Mouse (Mus musculus) gastrocnemius, adult 18-20 months (tissue): Measurements from ENCODE around the gene Vav1. TPM values are rescaled to one million over a fixed set of nuclear protein-coding genes. Genes with fewer than 3 reads are reported as not detected.
A peak's percentile ranks its signal among the peaks of the same experiment; 100 is the strongest.
"Not testable (repeated sequence)": the region's sequence is repeated elsewhere in the genome, so short reads cannot be mapped to it uniquely, and the experiment has no call there.

Experiments used
- DNase-seq: peaks from one replicate; pipeline ENCODE4 v3.0.0; 2021; ENCODE audit warnings: low spot score
- total RNA-seq, 2 experiments: library from RNA; stranded (reverse); gene quantifications; 2 replicates each; pipeline ENCODE4 v1.2.3; 2021

The Vav1 gene
- total RNA-seq, 2 experiments from 2014 or later, result 0.32 to 0.71 TPM

DNA sequence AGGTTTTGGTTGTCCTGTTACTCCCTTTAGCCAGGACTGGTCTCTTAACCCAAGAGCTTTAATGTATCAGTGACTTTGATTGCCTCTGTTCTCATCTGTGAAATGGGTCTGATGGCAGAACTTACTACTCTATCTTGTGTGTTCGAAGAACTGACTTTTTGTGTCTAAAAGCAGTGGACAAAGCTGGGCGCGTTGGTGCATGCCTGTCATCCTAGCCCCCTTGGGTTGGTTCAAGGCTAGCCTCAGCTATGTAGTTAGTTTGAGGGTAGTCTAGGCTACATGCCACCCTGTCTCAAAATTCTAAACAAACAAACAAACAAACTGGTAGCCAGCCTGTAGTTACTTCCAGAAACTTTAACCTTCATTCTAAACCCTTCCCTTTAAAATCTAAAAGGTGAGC is 27.5 kb upstream of the Vav1 start:
- DNase-seq, result no peak

DNA sequence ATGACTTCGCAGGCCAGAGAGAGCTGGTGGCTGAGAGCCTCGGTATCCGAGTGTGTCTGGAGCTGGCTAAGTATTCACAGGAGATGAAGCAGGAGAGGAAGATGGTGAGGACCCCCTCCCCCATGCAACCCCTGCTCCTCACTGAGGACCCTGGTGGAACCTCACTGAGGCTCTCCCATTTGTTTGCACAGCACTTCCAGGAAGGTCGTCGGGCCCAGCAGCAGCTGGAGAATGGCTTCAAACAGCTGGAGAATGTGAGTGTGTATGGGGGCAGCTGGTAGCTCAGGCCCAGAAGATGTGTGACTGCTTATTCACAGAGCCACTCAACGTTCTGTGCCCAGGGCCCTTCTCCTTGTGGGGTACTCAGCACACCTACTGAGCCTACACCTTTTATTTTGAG is 25.6 kb upstream of the Vav1 start:
- no peak for DNase-seq

DNA sequence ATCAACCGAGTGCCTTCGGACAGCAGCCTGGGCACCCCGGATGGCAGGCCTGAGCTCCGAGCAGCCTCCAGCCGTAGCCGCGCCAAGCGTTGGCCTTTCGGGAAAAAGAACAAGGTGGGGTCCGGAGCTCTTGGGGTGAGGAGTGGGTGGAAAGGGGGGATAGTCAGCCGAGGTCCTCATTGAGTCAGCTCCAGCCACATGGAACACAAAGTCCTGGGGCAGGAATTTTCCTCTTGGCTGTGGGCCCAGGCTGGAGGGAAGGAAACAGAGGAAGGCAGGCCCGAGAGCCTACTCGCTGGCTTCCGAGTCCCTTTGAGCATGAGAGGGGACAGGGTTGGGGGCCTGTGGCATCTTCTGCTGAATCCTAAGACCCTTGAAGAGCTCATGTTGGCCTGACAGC is 23.5 kb upstream of the Vav1 start:
- DNase-seq, result peak; percentile 89

- no peak for DNase-seq
Measured at GRCm38 (mm10) chr17:57256921-57257485, 21.9 kb upstream of the Vav1 start.

DNA sequence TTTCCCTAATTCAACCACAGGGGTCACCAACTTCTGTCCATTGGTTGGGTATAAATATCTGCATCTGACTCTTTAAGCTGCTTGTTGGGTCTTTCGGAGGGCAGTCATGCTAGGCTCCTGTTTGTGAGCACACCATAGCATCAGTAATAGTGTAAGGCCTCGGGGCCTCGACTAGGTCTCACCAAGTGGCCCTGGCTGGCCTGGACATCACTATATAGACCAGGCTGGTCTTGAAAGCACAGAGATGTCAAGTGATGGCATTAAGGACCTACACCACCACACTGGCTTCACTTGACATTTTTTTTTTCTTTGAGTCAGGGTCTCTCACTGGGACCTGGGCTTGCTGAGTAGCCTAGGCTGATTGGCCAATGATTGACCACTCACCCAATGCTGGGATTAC is 20.7 kb upstream of the Vav1 start:
- no peak for DNase-seq

GRCm38 (mm10) chr17:57259742-57260141 is 19.2 kb upstream of the Vav1 start:
- DNase-seq, result peak; percentile 85

DNA sequence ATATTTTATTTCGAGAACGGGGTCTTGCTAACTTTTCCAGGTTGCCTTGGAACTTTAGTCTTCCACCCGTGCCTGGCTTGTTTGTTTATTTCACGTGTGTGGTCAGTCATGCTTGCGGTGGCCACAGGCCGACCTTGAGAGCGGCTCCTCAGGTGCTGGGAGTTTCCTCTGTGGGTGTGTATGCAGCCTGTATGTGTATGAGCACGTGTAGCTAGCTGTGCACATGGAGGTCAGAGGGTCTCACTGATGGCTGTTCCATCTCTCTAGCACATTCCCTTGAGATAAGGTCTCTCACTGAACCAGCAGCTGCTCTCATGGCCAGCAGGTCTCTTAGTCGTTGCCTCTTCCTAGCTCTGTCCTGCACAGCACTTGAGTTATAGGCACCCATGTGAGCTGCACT is 18.5 kb upstream of the Vav1 start:
- no peak for DNase-seq

DNA sequence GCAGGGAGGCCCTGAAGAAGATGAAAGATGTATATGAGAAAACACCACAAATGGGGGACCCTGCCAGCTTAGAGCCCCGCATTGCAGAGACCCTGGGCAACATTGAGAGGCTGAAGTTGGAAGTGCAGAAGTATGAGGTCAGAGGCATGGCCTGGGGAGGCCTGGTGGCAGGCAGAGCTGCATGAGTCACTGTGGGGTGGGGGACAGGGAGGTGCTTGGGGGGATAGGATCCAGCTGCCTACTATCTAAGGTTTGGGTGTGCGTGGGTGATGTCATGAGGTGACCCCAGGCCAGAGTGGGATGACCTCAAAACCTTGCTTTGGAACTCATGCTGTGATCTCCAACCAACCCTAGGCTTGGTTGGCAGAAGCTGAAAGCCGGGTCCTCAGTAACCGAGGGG is 17.6 kb upstream of the Vav1 start:
- DNase-seq, result no peak

DNA sequence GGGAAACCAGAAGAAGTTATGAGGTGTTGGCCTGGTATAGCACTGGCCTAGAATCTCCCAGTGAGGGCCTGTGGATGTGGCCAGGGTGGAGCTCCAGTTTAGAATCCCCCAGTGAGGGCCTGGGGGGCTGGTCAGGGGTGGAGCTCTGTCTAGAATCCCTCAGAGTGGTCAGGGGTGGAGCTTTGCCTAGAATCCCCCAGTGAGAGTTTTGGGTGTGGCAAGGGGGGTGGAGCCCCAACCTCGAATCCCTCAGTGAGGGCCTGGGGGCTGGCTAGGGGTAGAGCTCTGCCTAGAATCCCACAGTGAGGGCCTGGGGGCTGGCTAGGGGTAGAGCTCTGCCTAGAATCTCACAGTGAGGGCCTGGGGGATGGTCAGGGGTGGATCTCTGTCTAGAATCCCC is 17.1 kb upstream of the Vav1 start:
- peak; percentile 53 for DNase-seq

GRCm38 (mm10) chr17:57262901-57263550 is 15.9 kb upstream of the Vav1 start:
- DNase-seq, result no peak

- DNase-seq, result no peak
Measured at GRCm38 (mm10) chr17:57264164-57264563, 14.7 kb upstream of the Vav1 start.

GRCm38 (mm10) chr17:57264972-57265945 is 13.6 kb upstream of the Vav1 start:
- peak; percentile 80 for DNase-seq

GRCm38 (mm10) chr17:57267556-57268126 is 11.3 kb upstream of the Vav1 start:
- DNase-seq, result peak; percentile 80

- DNase-seq, result no peak
Measured at GRCm38 (mm10) chr17:57271301-57271700, 7.6 kb upstream of the Vav1 start.

DNA sequence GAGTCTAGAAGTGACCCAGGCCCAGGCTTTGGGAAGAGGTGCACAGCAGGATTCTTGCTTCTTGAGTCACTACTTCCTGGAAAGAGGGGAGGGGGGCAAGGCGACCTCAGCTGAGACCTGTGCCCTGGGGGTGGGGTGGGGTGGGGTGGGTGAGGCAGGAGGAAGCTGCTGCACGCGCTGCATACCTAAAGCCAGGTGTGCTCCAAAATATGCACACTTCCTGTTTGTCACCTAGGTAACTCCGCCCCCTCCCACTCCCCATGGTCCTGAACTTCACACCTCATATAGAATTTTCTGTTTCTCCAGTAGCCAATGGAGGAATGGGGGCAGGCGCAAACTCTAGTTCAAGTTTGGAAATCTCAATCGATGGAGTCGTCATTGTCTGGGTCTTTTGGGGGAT is 5.1 kb upstream of the Vav1 start:
- no peak for DNase-seq

DNA sequence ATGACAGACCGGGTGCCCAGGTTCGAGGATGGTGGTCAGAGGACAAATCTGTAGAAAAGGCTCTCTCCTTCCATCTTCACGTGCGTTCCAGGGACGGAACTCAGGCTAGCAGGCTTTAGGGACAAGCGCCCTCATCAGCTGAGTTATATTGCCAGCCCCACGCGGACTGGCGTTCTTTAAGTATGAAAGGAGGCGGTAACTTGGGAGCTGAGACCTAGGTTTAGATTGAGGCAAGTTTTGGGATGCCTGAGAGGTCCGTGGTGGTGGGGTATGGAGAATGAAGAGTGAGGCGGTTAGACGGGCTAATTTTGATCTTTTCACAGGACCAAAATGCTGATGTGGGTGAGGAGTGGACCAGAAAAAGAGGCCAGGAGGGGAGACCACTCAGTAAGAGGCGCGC is 4.2 kb upstream of the Vav1 start:
- no peak for DNase-seq

GRCm38 (mm10) chr17:57275111-57275996 is 3.5 kb upstream of the Vav1 start:
- DNase-seq, result peak; percentile 92

DNA sequence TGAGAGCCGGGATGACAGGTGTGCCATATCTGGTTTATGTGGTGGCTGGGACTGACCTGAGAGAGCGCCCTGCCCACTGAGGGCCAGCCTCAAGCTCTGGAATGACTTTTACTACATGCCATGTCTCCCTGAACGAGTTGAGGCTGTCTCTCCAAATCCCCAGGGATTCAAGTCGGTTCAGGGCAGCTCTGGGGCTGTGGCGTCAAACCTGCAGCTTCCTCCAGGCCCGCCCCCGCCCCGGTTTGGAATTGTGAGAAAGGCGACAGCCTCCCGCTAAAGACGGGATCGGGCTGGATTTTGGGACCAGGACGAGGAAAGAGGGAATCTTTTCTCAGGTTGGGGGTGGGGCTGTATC is 2.9 kb upstream of the Vav1 start:
- no peak for DNase-seq

DNA sequence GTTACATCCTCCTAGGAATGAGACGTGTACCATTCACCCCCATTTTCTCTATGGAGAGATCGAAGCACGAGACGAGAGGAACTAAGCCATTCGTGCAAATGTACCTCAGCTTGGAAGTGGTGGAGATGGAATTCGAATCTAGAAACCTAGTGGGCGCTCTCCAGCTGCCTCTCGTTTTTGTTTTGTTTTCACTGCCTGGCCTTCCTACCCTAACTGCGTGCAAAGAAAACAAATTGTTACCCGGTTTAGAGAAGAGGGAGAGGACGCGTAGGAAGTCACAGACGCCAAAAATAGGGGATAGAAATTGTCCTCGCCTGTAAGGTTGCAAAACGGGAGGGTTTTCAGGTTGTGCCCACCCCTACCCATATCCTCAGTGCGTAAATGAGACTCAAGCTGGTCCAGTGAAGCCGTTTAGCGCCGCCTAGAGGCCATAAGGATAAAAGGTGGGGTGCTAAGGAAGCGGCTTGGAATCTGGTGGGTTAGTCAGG is 2.2 kb upstream of the Vav1 start:
- peak; percentile 83 for DNase-seq

DNA sequence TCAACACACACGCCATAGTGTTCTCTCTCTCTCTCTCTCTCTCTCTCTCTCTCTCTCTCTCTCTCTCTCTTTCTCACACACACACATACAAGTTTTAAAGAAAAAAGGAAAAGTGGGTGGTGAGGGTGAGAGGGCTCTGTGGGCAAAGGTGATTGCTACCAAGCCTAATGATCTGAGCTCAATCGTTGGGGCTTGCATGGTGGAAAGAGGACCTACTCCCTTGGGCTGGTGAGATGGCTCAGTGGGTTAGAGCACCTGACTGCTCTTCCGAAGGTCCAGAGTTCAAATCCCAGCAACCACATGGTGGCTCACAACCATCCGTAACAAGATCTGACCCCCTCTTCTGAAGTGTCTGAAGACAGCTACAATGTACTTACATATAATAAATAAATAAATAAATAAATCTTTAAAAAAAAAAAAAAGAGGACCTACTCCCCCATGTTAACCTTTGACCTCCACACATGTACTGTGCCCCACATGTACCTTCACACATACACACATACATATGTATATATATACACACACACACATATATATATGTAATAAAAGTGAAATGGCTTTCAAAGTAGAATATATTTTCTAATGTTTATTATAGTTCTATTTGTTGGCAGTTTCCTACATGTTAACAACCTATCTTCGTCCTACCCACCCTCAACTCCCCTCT is 1.2 kb upstream of the Vav1 start:
- not testable (repeated sequence) for DNase-seq
